Mouse (Mus musculus) forebrain, embryonic 13.5 days (tissue): ENCODE results near the gene Wdr26. TPM values are rescaled to one million over a fixed set of nuclear protein-coding genes. Genes with fewer than 3 reads are reported as not detected.

Experiments used
- ATAC-seq: fragments of 200-750 bp; cut with Nextera tagmentation; 2 replicates; pipeline ENCODE4 v1.8.0; 2017
- H3K27ac ChIP-seq: fragments of 300-500 bp; sonication (generic); 2 replicates; pipeline ENCODE4 v1.5.1; 2015; ENCODE audit warnings: inconsistent platforms, mild to moderate bottlenecking, moderate library complexity
- H3K27me3 ChIP-seq: fragments of 300-500 bp; sonication (generic); 2 replicates; pipeline ENCODE4 v1.6.1; 2015; ENCODE audit warnings: mild to moderate bottlenecking, inconsistent platforms
- H3K36me3 ChIP-seq: fragments of 300-500 bp; sonication (generic); 2 replicates; pipeline ENCODE4 v1.6.1; 2015; ENCODE audit warnings: mild to moderate bottlenecking, inconsistent platforms; ENCODE audit not compliant: poor library complexity, severe bottlenecking
- H3K4me1 ChIP-seq: fragments of 300-500 bp; sonication (generic); 2 replicates; pipeline ENCODE4 v1.6.1; 2015; ENCODE audit warnings: inconsistent platforms
- H3K4me2 ChIP-seq: fragments of 300-500 bp; sonication (generic); 2 replicates; pipeline ENCODE4 v1.6.1; 2015; ENCODE audit warnings: inconsistent platforms, mild to moderate bottlenecking, moderate library complexity
- H3K4me3 ChIP-seq: fragments of 300-500 bp; sonication (generic); 2 replicates; pipeline ENCODE4 v1.5.1; 2015; ENCODE audit warnings: mild to moderate bottlenecking, inconsistent platforms
- H3K9ac ChIP-seq: fragments of 300-500 bp; sonication (generic); 2 replicates; pipeline ENCODE4 v1.6.1; 2015; ENCODE audit warnings: mild to moderate bottlenecking, inconsistent platforms
- H3K9me3 ChIP-seq: fragments of 300-500 bp; sonication (generic); replicated peaks from 2 replicates; pipeline ENCODE4 v1.6.1; 2016; ENCODE audit warnings: inconsistent platforms
- WGBS: fragments of 180-500 bp; shearing (Covaris S2); methylation state at CpG from one replicate; pipeline ENCODE4 v1.1.7; 2015; 5-methylcytosine and 5-hydroxymethylcytosine counted together
- polyA plus RNA-seq: library from polyadenylated mRNA; unstranded; fragments of >200 nt; fragmentation: Nextera tagmentation; extraction: Ambion mirVana; gene quantifications from 2 replicates; pipeline ENCODE4 v1.2.1, GENCODE M21; 2015

The Wdr26 gene
- polyA plus RNA-seq, 1 experiment from 2014 or later: 45.2 TPM

- H3K4me1 ChIP-seq: no peaks in the 10 kb centered on the region
- no peak overlapping the region for H3K9ac ChIP-seq
- no peaks in the 10 kb centered on the region for H3K36me3 ChIP-seq
- no peak overlapping the region for H3K4me2 ChIP-seq
- no peaks in the 10 kb centered on the region for H3K9me3 ChIP-seq
- H3K27me3 ChIP-seq: no peaks in the 10 kb centered on the region
- no peak for ATAC-seq
- no peak overlapping the region for H3K4me3 ChIP-seq
- 23% methylated on average over 8 of the region's 8 CpGs for WGBS
- H3K27ac ChIP-seq: no peak overlapping the region
Measured at GRCm38 (mm10) chr1:181232307-181233027, 20.7 kb upstream of the Wdr26 start.

DNA sequence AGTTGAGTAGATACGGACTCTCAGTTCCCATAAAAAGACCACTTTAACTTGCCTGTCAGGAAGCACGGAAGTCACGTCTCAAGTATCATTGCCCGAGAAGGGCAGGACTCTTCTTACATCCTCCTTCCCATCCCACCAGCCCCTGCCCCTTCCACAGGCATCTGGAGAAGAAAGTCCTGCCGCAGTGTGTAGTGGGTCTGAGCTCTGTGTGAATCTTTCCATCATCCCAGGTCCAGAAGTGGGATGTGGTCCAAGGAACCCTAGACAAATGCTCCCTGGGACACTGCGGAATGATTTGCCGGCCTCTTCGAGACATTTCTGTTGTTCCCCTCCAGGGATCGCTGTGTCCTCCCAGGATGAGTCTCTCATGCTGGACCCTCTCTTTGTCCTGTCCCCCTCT lies 20.0 kb upstream of the Wdr26 start:
- WGBS: 92% methylated on average over 9 of the region's 9 CpGs
- ATAC-seq: no peak

GRCm38 (mm10) chr1:181231262-181231661 lies 19.5 kb upstream of the Wdr26 start:
- H3K4me2 ChIP-seq: no peak overlapping the region
- no peaks in the 10 kb centered on the region for H3K36me3 ChIP-seq
- ATAC-seq: no peak
- H3K27ac ChIP-seq: no peak overlapping the region
- no peak overlapping the region for H3K9ac ChIP-seq
- no peaks in the 10 kb centered on the region for H3K4me1 ChIP-seq
- 64% methylated on average over 7 of the region's 7 CpGs for WGBS
- no peak overlapping the region for H3K4me3 ChIP-seq
- no peaks in the 10 kb centered on the region for H3K9me3 ChIP-seq
- H3K27me3 ChIP-seq: no peaks in the 10 kb centered on the region

More for the DNA sequence above, 20.0 kb upstream of the Wdr26 start:
- Histone ChIP-seq H3K9me3 (no peaks in the 10 kb centered on the region), H3K9ac (no peak overlapping the region), H3K36me3 (no peaks in the 10 kb centered on the region), H3K4me3 (no peak overlapping the region), H3K4me1 (no peaks in the 10 kb centered on the region), H3K27me3 (no peaks in the 10 kb centered on the region), H3K4me2 (no peak overlapping the region), H3K27ac (no peak overlapping the region)

GRCm38 (mm10) chr1:181230731-181231148 lies 18.9 kb upstream of the Wdr26 start:
- no peak overlapping the region for H3K4me2 ChIP-seq

GRCm38 (mm10) chr1:181229046-181229445 lies 17.2 kb upstream of the Wdr26 start:
- Histone ChIP-seq H3K36me3 (no peaks in the 10 kb centered on the region), H3K4me2 (no peak overlapping the region), H3K4me3 (no peak overlapping the region), H3K9ac (no peak overlapping the region), H3K27ac (no peak overlapping the region), H3K27me3 (no peaks in the 10 kb centered on the region), H3K9me3 (no peaks in the 10 kb centered on the region), H3K4me1 (no peaks in the 10 kb centered on the region)
- no peak for ATAC-seq
- WGBS: 91% methylated on average over 5 of the region's 5 CpGs

More at GRCm38 (mm10) chr1:181230731-181231148, 18.9 kb upstream of the Wdr26 start:
- no peak for ATAC-seq
- Histone ChIP-seq H3K36me3 (no peaks in the 10 kb centered on the region), H3K27ac (no peak overlapping the region), H3K4me1 (no peaks in the 10 kb centered on the region), H3K4me3 (no peak overlapping the region), H3K27me3 (no peaks in the 10 kb centered on the region), H3K9me3 (no peaks in the 10 kb centered on the region), H3K9ac (no peak overlapping the region)
- 46% methylated on average over 10 of the region's 10 CpGs for WGBS

DNA sequence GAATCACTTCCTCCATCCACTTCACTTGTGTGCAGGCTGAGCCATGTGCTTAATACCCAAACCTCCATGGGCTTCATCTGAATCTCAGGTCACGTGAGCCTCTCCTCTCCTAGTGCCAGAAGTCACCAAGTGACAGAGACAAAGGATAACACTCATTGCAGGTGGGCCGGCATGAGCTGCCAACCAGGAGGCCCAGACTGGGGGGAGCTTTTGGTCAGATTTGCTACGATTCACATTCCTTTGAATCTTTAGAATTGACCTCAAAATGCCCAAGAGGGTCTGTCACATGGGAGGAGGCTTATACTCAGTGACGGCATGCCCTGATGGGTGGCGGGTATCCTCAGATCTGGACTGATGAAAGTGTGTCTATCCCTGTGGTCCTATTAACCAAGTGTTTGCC lies 16.8 kb upstream of the Wdr26 start:
- no peak overlapping the region for H3K9ac ChIP-seq
- no peaks in the 10 kb centered on the region for H3K9me3 ChIP-seq
- no peak for ATAC-seq
- H3K4me3 ChIP-seq: no peak overlapping the region
- H3K4me1 ChIP-seq: no peaks in the 10 kb centered on the region
- no peak overlapping the region for H3K27ac ChIP-seq
- H3K4me2 ChIP-seq: no peak overlapping the region
- WGBS: 69% methylated on average over 5 of the region's 5 CpGs
- no peaks in the 10 kb centered on the region for H3K36me3 ChIP-seq
- no peaks in the 10 kb centered on the region for H3K27me3 ChIP-seq

- Histone ChIP-seq H3K27me3 (no peaks in the 10 kb centered on the region), H3K4me3 (no peak overlapping the region), H3K4me2 (no peak overlapping the region), H3K9ac (no peak overlapping the region), H3K9me3 (no peaks in the 10 kb centered on the region), H3K36me3 (no peaks in the 10 kb centered on the region), H3K4me1 (no peaks in the 10 kb centered on the region), H3K27ac (no peak overlapping the region)
- no peak for ATAC-seq
- WGBS: 85% methylated on average over 11 of the region's 11 CpGs
Measured at GRCm38 (mm10) chr1:181227804-181228203, 16.0 kb upstream of the Wdr26 start.

DNA sequence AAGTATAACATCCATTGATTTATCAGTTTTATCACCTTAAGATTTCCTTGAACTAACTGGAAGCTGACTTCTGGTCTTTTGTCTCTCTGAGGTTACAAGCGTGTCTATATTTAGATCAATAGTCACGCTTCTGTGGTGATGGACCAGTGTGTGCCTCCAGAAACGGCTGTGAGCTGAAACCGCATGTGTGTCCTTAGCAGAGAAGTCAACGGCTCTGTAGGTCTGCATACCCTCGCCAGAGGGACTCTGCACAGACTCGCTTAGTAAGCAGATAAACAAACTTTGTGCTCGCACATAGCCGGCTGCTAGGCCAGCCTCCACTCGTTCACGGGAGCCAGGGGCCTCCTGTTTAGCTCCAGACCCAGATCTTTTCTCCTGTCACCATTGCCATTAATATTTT lies 15.0 kb upstream of the Wdr26 start:
- ATAC-seq: no peak
- Histone ChIP-seq H3K27me3 (no peaks in the 10 kb centered on the region), H3K9me3 (no peaks in the 10 kb centered on the region), H3K4me1 (no peaks in the 10 kb centered on the region), H3K9ac (no peak overlapping the region), H3K36me3 (no peaks in the 10 kb centered on the region), H3K4me3 (no peak overlapping the region), H3K4me2 (no peak overlapping the region), H3K27ac (no peak overlapping the region)
- WGBS: 89% methylated on average over 11 of the region's 11 CpGs

DNA sequence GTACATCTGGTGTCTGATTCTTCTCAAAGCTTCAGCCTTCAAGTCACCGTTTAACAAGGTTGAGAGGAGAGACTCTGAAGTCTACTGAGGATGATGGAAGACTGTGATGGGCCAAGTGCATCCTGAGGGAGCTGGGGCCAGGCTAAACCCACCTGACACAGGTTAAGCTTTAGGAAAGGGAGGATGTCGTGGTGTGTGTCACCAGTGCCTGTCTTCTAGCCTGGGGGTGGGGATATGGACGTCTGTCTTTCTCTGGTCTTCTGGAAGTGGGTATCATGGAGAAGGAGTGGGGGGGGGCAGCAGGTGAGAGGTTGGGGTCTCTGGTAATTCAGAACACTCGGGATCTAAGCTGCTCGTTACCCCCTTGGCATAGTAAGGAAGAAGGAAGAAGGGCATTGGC lies 13.5 kb upstream of the Wdr26 start:
- Histone ChIP-seq H3K4me2 (no peak overlapping the region), H3K36me3 (no peaks in the 10 kb centered on the region), H3K4me3 (no peak overlapping the region), H3K9me3 (no peaks in the 10 kb centered on the region), H3K4me1 (no peaks in the 10 kb centered on the region), H3K9ac (no peak overlapping the region), H3K27ac (no peak overlapping the region), H3K27me3 (no peaks in the 10 kb centered on the region)
- ATAC-seq: no peak
- WGBS: 74% methylated on average over 5 of the region's 5 CpGs

- H3K4me1 ChIP-seq: no peaks in the 10 kb centered on the region
- no peaks in the 10 kb centered on the region for H3K27me3 ChIP-seq
- H3K4me3 ChIP-seq: no peak overlapping the region
- H3K9ac ChIP-seq: no peak overlapping the region
- H3K4me2 ChIP-seq: no peak overlapping the region
- no peaks in the 10 kb centered on the region for H3K9me3 ChIP-seq
- no peaks in the 10 kb centered on the region for H3K36me3 ChIP-seq
- no peak overlapping the region for H3K27ac ChIP-seq
- no peak for ATAC-seq
- WGBS: 15% methylated on average over 1 of the region's 1 CpGs
Measured at GRCm38 (mm10) chr1:181222041-181222440, 10.2 kb upstream of the Wdr26 start.

DNA sequence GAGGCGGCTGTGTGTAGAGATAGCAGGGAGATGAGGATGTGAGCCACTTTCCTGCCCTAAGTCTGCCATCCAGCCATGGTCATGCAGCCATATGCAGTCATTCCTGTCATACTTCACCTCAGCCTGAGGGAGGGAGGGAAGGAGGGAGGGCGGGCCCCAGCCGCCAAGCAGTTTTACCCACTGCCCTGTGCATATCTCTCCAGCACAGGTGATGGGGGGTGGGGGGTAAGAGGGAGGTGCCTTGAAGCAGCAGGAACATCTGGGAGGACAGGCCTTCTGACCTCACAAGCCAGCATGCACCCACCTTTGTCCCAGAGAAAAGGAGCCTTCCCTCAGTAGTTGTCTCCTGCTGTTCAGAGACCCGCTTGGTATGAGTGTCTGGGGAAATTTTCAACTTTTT lies 4.5 kb upstream of the Wdr26 start:
- H3K4me3 ChIP-seq: no peak overlapping the region
- H3K27ac ChIP-seq: no peak overlapping the region
- no peak overlapping the region for H3K4me2 ChIP-seq
- no peaks in the 10 kb centered on the region for H3K27me3 ChIP-seq
- no peak for ATAC-seq
- no peaks in the 10 kb centered on the region for H3K36me3 ChIP-seq
- H3K9me3 ChIP-seq: no peaks in the 10 kb centered on the region
- peaks cover 10% of the 10 kb centered on the region for H3K4me1 ChIP-seq
- WGBS: 59% methylated on average over 4 of the region's 4 CpGs
- no peak overlapping the region for H3K9ac ChIP-seq

- H3K36me3 ChIP-seq: no peaks in the 10 kb centered on the region
- no peak overlapping the region for H3K27ac ChIP-seq
- peaks cover 21% of the 10 kb centered on the region for H3K4me1 ChIP-seq
- ATAC-seq: no peak
- no peak overlapping the region for H3K4me3 ChIP-seq
- H3K9ac ChIP-seq: no peak overlapping the region
- 90% methylated on average over 8 of the region's 8 CpGs for WGBS
- no peaks in the 10 kb centered on the region for H3K27me3 ChIP-seq
- no peaks in the 10 kb centered on the region for H3K9me3 ChIP-seq
- no peak overlapping the region for H3K4me2 ChIP-seq
Measured at GRCm38 (mm10) chr1:181214296-181215035, 2.7 kb upstream of the Wdr26 start.
